Mouse (Mus musculus) lung, adult 18-20 months (tissue): ENCODE measurements around the gene Gsto2.
"Not testable (repeated sequence)": the region's sequence is repeated elsewhere in the genome, so short reads cannot be mapped to it uniquely, and the experiment has no call there.

ENCODE experiments used
- DNase-seq, 2 experiments: peaks; one replicate each; pipeline ENCODE4 v3.0.0; 2022; ENCODE audit warnings: mixed read lengths in 2 of 2

The Gsto2 gene

GRCm38 (mm10) chr19:47865353-47865947 is at the start of gene Gsto2:
Gene Gsto2 (plus strand): TSS chr19:47865534.
- peak; percentile 93 to 95 for DNase-seq

- DNase-seq, result no peak
Measured at GRCm38 (mm10) chr19:47817692-47818091, 47.6 kb upstream of the Gsto2 start.

GRCm38 (mm10) chr19:47820832-47821493 is 44.4 kb upstream of the Gsto2 start:
- peak; percentile 65 to 72 for DNase-seq

- no peak for DNase-seq
Measured at GRCm38 (mm10) chr19:47821494-47821872, 43.9 kb upstream of the Gsto2 start.

- DNase-seq, result peak in 1 of 2 experiments; percentile 35
Measured at GRCm38 (mm10) chr19:47822143-47822796, 43.1 kb upstream of the Gsto2 start.

GRCm38 (mm10) chr19:47824026-47824425 is 41.3 kb upstream of the Gsto2 start:
- peak in 1 of 2 experiments; percentile 33 for DNase-seq

- no peak for DNase-seq
Measured at GRCm38 (mm10) chr19:47829913-47830450, 35.4 kb upstream of the Gsto2 start.

- no peak for DNase-seq
Measured at GRCm38 (mm10) chr19:47831111-47831510, 34.2 kb upstream of the Gsto2 start.

- no peak for DNase-seq
Measured at GRCm38 (mm10) chr19:47832316-47832715, 33.0 kb upstream of the Gsto2 start.

GRCm38 (mm10) chr19:47834614-47835013 is 30.7 kb upstream of the Gsto2 start:
- peak; percentile 60 to 75 for DNase-seq

GRCm38 (mm10) chr19:47835776-47836175 is 29.6 kb upstream of the Gsto2 start:
- DNase-seq, result no peak

GRCm38 (mm10) chr19:47836701-47837526 is 28.4 kb upstream of the Gsto2 start:
- peak; percentile 71 to 84 for DNase-seq

GRCm38 (mm10) chr19:47837527-47837901 is 27.8 kb upstream of the Gsto2 start:
- DNase-seq, result no peak

- not testable (repeated sequence) for DNase-seq
Measured at GRCm38 (mm10) chr19:47841234-47841633, 24.1 kb upstream of the Gsto2 start.

GRCm38 (mm10) chr19:47849735-47850134 is 15.6 kb upstream of the Gsto2 start:
- no peak for DNase-seq

GRCm38 (mm10) chr19:47852131-47852530 is 13.2 kb upstream of the Gsto2 start:
- not testable (repeated sequence) for DNase-seq

- DNase-seq, result no peak
Measured at GRCm38 (mm10) chr19:47853053-47853452, 12.3 kb upstream of the Gsto2 start.

- DNase-seq, result no peak
Measured at GRCm38 (mm10) chr19:47853951-47854795, 11.2 kb upstream of the Gsto2 start.

- DNase-seq, result peak; percentile 89 to 91
Measured at GRCm38 (mm10) chr19:47854796-47855783, 10.2 kb upstream of the Gsto2 start, which contains the start of gene Gsto1. Gene Gsto1 (plus strand): TSS chr19:47854970.
